Mouse (Mus musculus) activated CD4-positive, CD25-positive, alpha-beta regulatory T cell, adult 4 months (primary cell): Measurements from ENCODE around the gene Polr2c. TPM values are rescaled to one million over a fixed set of nuclear protein-coding genes. Genes with fewer than 3 reads are reported as not detected.
A peak's percentile ranks its signal among the peaks of the same experiment; 100 is the strongest.
"Not testable (repeated sequence)": the region's sequence is repeated elsewhere in the genome, so short reads cannot be mapped to it uniquely, and the experiment has no call there.

Experiments
- ATAC-seq: one replicate; pipeline ENCODE4 v1.8.0; 2017
- polyA plus RNA-seq, 2 experiments: library from polyadenylated mRNA; unstranded; fragments of 100-300 nt; shearing (Covaris generic); gene quantifications; one replicate each; pipeline ENCODE4 v1.2.1; 2017

Gene Polr2c
- polyA plus RNA-seq, result 100 to 1,000 TPM in 1 of 2 experiments, 10 to 100 TPM in 1; 89.2 to 117 TPM

DNA sequence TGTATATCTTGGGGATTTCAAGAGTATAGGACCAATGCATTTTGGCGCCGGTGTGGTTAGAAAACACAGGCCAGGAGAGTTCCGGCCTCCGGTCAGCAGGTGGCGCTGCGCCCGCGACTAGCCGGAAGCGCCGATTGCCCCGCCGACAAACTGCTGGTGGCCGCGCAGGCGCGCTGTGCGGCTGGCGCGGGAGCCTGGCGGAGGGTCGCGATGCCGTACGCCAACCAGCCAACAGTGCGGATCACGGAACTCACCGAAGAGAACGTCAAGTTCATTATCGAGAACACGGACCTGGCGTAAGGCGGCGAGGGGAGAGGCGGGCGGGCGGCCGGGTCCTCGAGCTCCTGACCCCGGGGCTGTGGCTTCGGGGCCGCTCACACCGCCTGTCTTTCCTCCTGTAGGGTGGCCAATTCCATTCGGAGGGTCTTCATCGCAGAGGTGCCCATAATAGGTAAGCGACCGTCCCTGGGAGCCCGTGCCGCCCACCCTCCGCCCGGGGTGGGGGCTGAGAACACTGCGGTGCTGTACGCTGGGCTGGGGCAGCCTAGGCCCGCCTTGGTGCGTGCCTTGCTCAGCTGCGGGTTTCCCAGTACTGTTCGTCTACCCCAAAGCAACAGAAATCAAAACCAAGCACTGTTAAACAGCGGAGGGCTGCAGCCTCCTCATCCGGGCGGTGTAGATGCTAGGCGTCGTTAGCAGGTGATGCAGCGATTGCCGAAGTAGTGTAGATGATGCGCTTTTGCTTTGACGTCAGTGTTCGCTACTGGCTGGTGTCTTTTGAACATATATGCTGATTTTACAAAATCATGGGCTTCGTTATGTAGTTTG is at the start of gene Polr2c:
Gene Polr2c, plus strand, starts transcription at position 105 of the 828 bp plus-strand sequence.
- ATAC-seq, result peak; percentile 72

DNA sequence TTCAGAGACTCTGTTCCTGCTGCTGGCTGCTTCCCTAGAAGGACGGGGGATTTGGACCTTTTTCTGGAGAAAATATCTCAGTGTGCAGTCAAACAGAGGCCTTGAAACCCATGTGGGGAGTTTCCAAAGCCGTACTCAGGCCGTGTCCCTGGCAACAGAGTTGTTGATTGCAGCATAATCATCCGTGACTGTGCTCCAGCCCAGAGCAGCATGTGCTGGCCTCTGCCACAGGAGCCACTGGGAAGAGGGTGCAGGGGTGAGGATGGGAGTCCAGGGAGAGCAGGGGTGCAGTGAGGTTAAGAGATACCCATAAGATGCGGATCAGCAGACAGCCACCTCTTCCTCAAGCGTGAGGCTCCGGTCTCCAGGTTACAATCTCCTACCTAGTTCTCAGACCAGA is 49.7 kb upstream of the Polr2c start:
- no peak for ATAC-seq

- ATAC-seq, result no peak
Observed at GRCm38 (mm10) chr8:94808372-94808771, 48.9 kb upstream of the Polr2c start.

DNA sequence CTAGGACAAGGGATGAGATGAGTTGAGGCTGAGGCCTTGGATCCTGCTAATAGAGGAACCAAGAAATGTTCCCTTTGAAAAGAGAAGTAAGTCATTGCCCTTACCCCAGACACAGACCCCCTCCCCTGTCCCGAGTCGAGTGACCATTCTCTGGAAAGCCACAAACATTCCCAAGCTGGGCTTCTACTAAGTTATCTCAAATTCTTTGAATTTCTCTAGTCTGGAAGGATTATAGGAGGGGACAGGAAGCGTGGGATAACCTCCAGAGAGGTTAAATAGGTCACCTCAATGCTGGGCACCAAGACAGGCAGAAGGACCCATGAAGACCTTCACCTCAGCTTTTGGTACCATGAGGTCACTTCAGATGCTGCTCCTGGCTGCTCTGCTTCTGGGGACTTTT is 47.1 kb upstream of the Polr2c start, which contains the start of gene Ccl17:
Gene Ccl17, plus strand, starts transcription at position 301 of the 400 bp plus-strand sequence.
- no peak for ATAC-seq

- no peak for ATAC-seq
Observed at GRCm38 (mm10) chr8:94810855-94811254, 46.4 kb upstream of the Polr2c start.

- no peak for ATAC-seq
Observed at GRCm38 (mm10) chr8:94811654-94812053, 45.6 kb upstream of the Polr2c start.

- ATAC-seq, result peak; percentile 63
Observed at GRCm38 (mm10) chr8:94812645-94813098, 44.6 kb upstream of the Polr2c start.

GRCm38 (mm10) chr8:94814556-94814955 is 42.7 kb upstream of the Polr2c start:
- no peak for ATAC-seq

GRCm38 (mm10) chr8:94817933-94818332 is 39.3 kb upstream of the Polr2c start:
- ATAC-seq, result peak; percentile 42

DNA sequence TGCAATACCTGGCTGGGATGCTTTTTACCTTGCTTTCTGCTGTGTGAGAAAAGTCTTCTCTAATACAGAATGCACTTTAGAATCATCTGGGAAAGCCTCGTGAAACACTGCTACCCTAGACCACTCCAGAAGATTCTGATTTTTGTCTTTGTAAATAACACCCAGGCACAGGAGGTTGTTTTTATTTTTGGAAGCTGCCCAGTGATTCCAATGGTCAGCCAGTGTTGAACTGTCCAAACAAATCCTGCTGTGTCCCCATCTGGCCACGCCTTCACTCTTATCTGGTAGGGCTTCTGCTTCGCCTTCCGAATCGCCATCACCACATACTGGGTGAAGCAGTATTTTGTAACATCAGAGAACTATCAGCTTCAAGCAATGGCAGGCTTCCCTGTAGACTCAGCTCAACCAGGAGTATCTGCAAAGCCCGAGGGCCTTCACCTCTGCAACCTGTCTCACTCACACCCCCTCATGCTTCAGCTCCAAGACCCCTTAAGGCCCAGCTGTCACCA is 37.5 kb upstream of the Polr2c start:
- no peak for ATAC-seq

GRCm38 (mm10) chr8:94820553-94820952 is 36.7 kb upstream of the Polr2c start:
- ATAC-seq, result no peak

- no peak for ATAC-seq
Observed at GRCm38 (mm10) chr8:94821381-94821780, 35.9 kb upstream of the Polr2c start.

- ATAC-seq, result no peak
Observed at GRCm38 (mm10) chr8:94822637-94823560, 34.4 kb upstream of the Polr2c start.

GRCm38 (mm10) chr8:94825170-94825569 is 32.1 kb upstream of the Polr2c start:
- ATAC-seq, result no peak

DNA sequence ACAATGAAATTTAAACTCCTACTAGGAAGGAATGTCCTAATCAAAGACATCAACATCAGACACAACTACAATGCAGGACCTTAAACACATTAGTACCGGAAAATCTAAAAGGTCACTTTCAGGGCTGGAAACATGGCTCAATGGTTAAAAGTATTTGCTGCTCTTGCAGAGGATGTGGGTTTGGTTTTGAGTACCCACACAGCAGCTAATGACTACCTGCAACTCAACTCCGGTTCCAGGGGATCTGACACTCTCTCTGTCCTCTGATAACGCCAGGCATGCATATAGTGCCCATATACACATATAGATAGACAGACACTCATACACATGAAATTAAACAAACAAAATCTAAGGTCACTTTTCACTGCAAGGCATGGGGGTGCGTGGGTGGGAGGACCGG is 31.0 kb upstream of the Polr2c start:
- ATAC-seq, result peak; percentile 66

GRCm38 (mm10) chr8:94828284-94828683 is 29.0 kb upstream of the Polr2c start:
- no peak for ATAC-seq

- not testable (repeated sequence) for ATAC-seq
Observed at GRCm38 (mm10) chr8:94833901-94834405, 23.3 kb upstream of the Polr2c start.

- not testable (repeated sequence) for ATAC-seq
Observed at GRCm38 (mm10) chr8:94835751-94836150, 21.5 kb upstream of the Polr2c start.

DNA sequence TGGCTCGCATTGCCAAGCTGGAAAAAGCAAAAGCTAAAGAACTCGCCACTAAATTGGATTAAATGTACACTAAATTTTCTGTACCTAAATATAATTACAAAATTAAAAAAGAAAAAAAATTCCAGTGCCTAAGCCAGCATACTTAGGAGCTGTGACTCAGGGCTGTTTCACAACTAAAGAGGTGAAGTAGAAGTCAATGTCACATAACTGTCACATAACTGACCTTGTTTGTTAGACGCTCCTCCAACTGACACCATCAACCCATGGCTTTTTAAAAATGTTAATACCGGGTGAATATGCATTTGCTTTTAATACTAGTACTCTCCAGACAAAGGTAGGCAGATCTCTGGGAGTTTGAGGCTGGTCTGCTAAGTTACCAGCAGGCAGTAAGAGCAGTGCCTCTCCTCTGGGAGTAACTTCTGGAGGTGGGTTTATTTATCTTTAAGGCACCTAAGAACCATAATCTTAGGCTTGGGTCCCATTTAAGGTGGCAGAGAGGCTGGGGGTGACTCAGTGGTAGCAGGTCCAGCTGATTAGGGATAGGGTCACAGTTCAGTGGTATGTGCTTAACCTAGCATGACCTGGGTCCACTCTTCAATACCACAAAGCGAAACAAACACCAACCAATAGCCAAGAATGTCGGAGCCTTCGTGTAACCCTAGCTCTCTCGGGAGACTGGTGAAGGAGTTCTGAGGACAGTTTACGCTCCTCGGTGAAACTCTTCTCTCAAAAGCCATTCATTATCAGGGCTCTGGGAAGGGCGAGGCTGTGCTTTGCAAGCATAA is 20.6 kb upstream of the Polr2c start:
- ATAC-seq, result no peak

- peak; percentile 98 for ATAC-seq
Observed at GRCm38 (mm10) chr8:94837662-94838574, 19.3 kb upstream of the Polr2c start, which contains the start of the genes Coq9 and Ciapin1. TSS of gene Coq9 (plus strand) at chr8:94838321. TSS of gene Ciapin1 (minus strand) at chr8:94838358.

DNA sequence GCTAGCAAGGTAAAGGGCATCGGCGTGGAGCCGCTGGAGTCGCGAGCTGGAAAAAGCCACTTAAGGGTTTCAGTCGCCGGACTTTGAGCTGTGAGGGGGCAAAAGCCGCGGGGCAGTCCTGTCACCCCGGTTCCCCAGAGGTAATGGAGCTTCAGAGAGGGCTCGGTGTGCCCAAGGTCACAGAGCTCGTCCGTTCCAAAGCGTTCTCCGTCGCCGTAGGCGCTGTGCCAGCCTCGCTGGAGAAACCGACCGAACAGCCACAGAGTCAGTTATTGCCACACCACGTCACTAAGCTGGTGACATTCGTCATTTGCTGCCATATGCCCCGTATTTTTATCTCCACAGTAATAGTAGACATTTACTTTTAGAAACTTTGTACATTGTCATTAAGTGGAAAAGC is 18.6 kb upstream of the Polr2c start:
- peak; percentile 45 for ATAC-seq
